Mouse (Mus musculus) ovary, postnatal 36 days (tissue): ENCODE measurements at regions not wholly inside any gene's neighbourhood (a gene's known extent, or its start where the extent isn't known, plus 50 kb on each side); places are given as distances from the start of the nearest gene placed in this dataset.
A peak's percentile ranks its signal among the peaks of the same experiment; 100 is the strongest.

Source experiments
- DNase-seq: peaks from one replicate; pipeline ENCODE4 v3.0.0; 2022; ENCODE audit warnings: low spot score, mixed read lengths

- no peak for DNase-seq
These were observed 78.5 kb downstream of the Spata18 start for GRCm38 (mm10) chr5:73729646-73730045.

DNA sequence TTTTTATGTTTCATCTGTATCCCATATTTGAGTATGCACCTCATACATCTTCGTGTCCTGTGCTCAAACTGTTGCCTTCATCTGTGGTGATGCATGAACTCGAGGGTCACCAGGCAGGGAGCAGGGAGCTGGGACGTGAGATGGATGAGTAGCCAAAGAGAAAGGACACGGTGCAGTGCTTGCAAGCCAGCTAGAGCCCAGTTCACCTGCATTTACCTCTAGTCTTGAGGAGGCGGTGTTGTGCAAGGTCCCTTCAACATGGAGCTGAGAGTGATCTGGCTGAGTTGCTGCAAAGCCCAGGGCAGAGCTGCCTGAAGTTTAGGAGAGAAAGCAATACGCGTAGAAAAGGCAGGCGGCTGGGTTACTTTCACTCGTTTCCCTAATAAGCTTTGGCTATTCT lies 80.2 kb downstream of the Spata18 start:
- DNase-seq, result no peak

DNA sequence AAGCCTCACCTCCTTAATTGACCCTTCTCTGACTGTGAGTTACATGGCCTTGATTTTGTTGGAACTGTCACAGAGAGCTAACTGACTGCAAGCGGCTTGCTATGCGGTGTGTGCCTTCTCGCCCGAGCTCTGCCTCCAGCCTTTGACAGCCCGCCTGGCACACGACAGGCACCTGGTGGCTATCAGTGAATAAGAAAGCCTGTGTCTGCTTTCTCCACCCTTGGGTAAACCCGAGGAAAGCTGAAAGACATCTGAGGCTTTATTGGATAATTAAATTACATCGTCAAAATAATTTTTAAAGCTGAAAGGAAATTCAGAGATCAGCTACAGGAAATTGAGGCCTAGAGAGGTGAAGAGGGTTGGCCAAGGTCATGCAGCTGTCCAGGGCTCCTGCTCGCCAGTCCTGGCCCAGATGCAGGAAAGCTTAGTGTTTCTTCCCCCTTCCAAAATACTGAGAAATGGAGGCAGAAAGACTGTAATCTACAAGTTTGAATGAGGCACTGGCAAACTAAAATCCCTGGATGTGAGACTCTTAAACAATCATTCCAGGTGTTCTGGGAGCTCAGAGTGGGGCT lies 80.9 kb downstream of the Spata18 start:
- no peak for DNase-seq

- DNase-seq, result no peak
These were observed 89.6 kb downstream of the Spata18 start for GRCm38 (mm10) chr5:73740766-73741165.

- no peak for DNase-seq
These were observed 90.3 kb downstream of the Spata18 start for GRCm38 (mm10) chr5:73741441-73741840.

DNA sequence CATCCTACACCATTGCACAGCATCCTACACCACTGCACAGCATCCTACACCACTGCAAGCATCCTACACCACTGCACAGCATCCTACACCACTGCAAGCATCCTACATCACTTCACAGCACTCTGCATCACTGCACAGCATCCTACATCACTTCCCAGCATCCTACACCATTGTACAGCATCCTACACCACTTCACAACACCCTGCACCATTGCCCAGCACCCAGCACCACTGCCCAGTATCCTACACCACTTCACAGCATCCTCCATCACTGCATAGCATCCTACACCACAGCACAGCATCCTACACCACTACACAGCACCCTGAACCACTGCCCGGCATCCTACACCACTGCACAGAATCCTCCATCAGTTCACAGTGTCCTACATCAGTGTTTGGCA lies 92.8 kb downstream of the Spata18 start:
- no peak for DNase-seq

DNA sequence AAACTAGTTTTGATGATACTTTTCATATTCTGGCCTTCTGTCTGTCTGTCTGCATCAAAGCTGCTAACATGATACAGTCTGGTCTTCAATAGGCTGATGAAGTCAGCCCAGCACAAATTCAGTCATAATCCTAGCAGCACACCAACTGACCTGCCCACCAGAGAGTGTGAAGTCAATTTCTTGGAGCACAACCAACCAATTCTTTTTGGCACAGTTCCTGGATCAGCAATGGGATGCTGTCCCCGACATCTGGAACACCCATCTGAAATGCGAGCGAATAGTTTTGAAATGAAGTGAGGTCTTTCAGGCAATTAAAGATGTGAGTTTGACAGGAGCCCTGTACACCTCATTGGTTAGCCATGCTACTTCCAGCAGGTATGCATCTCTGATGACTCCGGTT lies 98.6 kb downstream of the Spata18 start:
- DNase-seq, result no peak

GRCm38 (mm10) chr5:73752225-73752644 lies 101.1 kb downstream of the Spata18 start:
- no peak for DNase-seq

- no peak for DNase-seq
These were observed 102.6 kb downstream of the Spata18 start for GRCm38 (mm10) chr5:73753827-73754226.

DNA sequence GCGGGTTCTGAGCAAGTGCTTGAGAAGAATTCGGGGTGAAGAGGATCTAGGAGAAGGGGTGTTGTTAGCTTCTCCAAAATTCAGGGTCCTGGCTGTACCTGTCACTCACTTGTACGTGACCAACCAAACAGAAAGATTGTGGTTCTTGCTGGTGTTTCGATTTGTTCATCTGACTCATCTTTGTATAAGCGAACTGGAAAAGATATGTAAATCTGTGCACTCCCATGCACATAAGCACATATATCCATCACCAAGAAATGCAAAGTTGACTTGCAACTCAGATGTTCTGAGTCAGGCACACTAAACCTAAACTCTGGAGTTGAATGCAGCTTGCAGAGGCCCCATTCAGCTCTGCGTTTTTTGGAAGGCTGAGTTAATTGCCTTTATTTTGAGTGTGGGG lies 107.4 kb downstream of the Spata18 start:
- DNase-seq, result no peak

- no peak for DNase-seq
These were observed 110.1 kb downstream of the Spata18 start for GRCm38 (mm10) chr5:73761236-73761635.

DNA sequence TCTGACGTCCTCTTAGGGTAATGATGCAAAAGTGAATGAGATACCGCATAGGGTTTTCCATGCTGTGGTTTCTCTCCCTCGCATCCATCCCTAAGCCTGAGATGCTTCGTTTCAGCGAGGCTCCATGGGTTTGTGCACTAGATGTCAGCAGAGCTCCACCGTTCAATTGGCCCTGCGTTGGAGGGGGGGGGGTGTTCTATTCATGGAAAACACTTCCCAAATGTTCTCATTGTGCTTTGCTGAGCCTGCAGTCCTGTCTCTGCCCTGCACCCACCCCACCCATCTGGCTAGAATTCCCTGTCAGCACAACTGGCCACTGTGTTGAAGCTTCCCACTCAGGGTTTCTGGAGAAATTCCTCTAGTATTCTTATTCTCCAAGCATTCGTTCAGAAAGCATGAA lies 110.5 kb downstream of the Spata18 start:
- peak; percentile 29 for DNase-seq

GRCm38 (mm10) chr5:73764226-73764625 lies 113.0 kb downstream of the Spata18 start:
- no peak for DNase-seq

DNA sequence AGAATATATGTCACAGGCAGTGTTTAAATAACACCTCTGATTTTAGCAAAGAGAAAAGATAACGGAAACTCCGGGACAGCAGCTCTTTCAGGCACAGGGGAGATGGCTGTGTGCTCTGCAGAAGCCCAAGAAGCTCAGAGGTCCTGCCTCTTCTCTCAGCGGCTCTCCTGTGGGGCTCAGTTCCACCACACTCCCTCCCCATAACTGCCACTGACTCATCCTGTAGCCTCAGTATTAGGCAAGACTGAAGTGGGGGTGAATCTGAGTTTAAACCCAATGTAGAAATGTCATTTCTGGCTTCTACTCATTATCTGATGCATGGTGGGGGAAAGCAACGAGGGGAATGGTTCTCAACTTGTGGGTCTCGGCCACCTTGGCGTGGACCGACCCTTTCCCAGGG lies 114.3 kb downstream of the Spata18 start:
- no peak for DNase-seq

DNA sequence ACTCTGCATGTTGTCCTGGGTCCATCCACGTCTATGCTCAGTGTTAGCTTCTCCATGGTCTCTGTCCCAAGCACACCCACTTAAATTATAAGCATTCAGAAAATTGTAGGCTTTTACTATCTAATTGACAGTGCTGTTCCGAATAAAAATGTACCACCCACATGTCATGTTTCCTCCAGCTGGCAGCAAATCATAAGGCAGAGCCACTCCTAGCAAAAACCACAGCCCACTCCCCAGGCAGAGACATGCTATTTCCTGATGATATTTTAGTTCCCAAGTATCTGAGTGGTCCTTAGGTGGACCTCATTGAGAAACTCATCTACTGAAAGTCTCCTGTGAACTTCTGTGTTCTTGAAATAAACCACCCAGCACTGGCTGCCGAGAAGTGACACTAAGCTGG lies 117.1 kb downstream of the Spata18 start:
- DNase-seq, result no peak

GRCm38 (mm10) chr5:73775775-73776548 lies 124.8 kb downstream of the Spata18 start:
- DNase-seq, result no peak

DNA sequence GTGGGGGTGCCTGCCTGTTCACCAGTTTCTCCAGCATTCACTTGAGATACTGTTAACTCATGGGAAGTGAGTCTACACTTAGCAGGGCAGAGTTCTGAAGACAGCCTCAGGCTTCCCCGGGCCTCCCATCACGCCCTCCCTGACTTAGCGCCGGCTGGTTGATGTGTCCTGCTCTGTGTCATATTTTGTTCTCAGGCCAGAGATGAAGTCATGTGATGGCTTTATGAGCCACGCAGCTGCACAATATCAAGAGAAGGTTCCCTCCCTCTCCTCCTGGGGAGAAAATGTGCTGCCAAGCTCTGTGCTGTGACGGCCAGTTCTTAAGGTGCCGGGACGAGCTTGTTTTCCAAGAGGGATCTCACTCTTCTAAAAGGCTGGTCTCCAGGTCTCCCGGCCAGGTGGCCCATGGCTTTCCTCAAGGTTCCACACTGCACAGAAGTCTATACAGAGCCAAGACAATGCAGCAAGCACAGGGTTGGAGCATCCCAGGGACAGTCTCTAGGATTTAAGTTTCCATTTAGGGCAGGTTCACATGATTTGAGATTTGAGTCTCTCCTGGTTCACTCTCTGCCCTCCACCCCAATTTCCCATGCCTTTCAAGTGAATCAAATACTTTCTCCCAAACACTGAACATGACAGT lies 126.2 kb downstream of the Spata18 start:
- peak; percentile 9 for DNase-seq

GRCm38 (mm10) chr5:73781190-73781940 lies 130.2 kb downstream of the Spata18 start:
- no peak for DNase-seq

GRCm38 (mm10) chr5:73782214-73783091 lies 131.3 kb downstream of the Spata18 start:
- no peak for DNase-seq

DNA sequence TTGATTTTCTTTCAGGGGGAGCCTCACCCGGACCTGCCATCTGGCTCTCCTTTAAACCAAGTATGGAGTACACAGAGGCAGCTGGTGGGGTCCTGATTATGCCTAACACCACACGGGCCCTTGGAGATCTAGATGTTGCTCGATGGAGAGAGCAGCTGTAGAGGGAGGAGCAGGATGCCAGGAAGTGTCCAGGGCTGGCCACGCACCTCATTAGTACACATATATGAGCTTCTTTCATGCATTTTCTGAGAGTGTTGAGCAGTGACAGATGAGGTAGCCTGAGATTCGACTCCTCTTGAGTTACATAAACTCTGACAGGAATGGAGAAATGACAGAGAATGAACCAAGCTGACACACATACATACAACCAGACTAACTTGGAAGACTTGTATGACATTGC lies 136.1 kb downstream of the Spata18 start:
- no peak for DNase-seq

GRCm38 (mm10) chr5:73792216-73792615 lies 141.0 kb downstream of the Spata18 start:
- no peak for DNase-seq

DNA sequence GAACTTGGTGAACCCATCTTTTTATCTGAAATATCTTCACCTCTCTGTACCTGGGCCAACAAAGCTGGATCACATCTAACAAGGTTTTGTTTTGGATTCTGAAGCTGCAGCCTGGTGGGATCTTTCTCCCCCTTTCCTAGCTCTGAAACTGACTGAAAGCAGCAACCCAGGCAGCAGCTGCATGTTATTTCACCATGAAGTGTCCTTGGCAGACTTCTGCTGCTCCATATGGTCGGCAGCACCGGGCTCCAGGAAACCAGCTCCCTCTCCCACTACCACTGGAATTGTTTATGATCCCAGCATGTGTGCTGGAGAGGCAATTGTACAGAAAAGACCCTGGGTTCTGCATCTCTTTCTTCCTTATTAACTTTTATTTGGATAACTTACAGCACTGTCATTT lies 145.0 kb downstream of the Spata18 start:
- DNase-seq, result no peak
